Mouse (Mus musculus): Measurements from ENCODE around the gene Pcolce.

DNA sequence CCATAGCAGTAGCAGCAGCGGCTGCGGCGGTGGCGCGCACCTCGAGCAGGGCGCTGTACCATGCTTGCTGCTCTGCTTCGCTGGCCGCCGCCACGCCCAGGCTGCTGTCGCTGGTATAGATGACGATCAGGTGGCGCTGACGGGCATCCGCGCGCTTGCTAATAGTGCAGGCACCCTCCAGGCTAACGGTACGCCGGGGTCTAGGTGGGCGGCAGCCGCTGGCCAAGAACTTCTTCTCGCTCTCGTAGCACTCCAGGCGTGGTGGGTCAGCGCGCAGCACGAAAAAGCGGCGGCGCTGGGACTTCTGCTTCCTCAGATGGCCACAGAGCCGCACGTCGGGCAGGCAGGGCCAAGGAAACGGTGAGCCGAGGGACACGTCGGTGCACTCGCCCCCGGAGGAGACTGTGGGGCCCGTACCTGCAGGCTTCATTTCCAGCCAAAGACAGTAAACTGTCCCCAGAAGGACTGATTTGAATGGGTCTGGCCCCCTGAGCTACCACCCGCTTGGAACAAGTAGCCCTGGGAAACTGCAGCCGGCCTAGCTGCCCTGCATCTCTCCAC is 31.6 kb upstream of the Pcolce start:
- TF ChIP-seq GATA1 (IDR thresholded peaks at IDR 0.05; ENCODE audit: borderline replicate concordance, low read length), result no peak
- TF ChIP-seq FLI1 (IDR thresholded peaks at IDR 0.05; ENCODE audit: low read length), result no peak

All from megakaryocyte, embryonic 14.5 days (primary cell).